Mouse (Mus musculus) forebrain, embryonic 11.5 days (tissue): Measurements from ENCODE around the gene Gm28047. TPM values are rescaled to one million over a fixed set of nuclear protein-coding genes. Genes with fewer than 3 reads are reported as not detected.
A peak's percentile ranks its signal among the peaks of the same experiment; 100 is the strongest.
"Not testable (repeated sequence)": the region's sequence is repeated elsewhere in the genome, so short reads cannot be mapped to it uniquely, and the experiment has no call there.

Source experiments
- ATAC-seq: fragments of 200-750 bp; cut with Nextera tagmentation; replicated peaks from 2 replicates; pipeline ENCODE4 v1.8.0; 2017; ENCODE audit warnings: moderate TSS enrichment; ENCODE audit not compliant: low FRiP score
- DNase-seq: peaks from one replicate; pipeline ENCODE4 v3.0.0-alpha.2; 2017; ENCODE audit warnings: low spot score
- H3K27ac ChIP-seq: fragments of 300-500 bp; sonication (generic); 2 replicates; pipeline ENCODE4 v1.5.1; 2014; ENCODE audit warnings: low read depth, low read length
- H3K27me3 ChIP-seq: fragments of 300-500 bp; sonication (generic); 2 replicates; pipeline ENCODE4 v1.6.1; 2014; ENCODE audit warnings: mild to moderate bottlenecking, low read length, mixed read lengths; ENCODE audit not compliant: control insufficient read depth, insufficient read depth
- H3K36me3 ChIP-seq: fragments of 300-500 bp; sonication (generic); 2 replicates; pipeline ENCODE4 v1.6.1; 2014; ENCODE audit warnings: mild to moderate bottlenecking, low read length, moderate library complexity, mixed read lengths; ENCODE audit not compliant: control insufficient read depth, insufficient read depth
- H3K4me1 ChIP-seq: fragments of 300-500 bp; sonication (generic); replicated peaks from 2 replicates; pipeline ENCODE4 v1.6.1; 2014; ENCODE audit warnings: low read length, mixed read lengths; ENCODE audit not compliant: control insufficient read depth, insufficient read depth
- H3K4me2 ChIP-seq: fragments of 300-500 bp; sonication (generic); 2 replicates; pipeline ENCODE4 v1.6.1; 2014; ENCODE audit warnings: low read depth, mild to moderate bottlenecking, low read length, moderate library complexity, mixed read lengths; ENCODE audit not compliant: severe bottlenecking
- H3K4me3 ChIP-seq: fragments of 300-500 bp; sonication (generic); 2 replicates; pipeline ENCODE4 v1.5.1; 2014; ENCODE audit warnings: low read depth, low read length
- H3K9ac ChIP-seq: fragments of 300-500 bp; sonication (generic); 2 replicates; pipeline ENCODE4 v1.6.1; 2014; ENCODE audit warnings: low read length
- H3K9me3 ChIP-seq: fragments of 300-500 bp; sonication (generic); 2 replicates; pipeline ENCODE4 v1.6.1; 2016; ENCODE audit warnings: low read length, mixed read lengths; ENCODE audit not compliant: control insufficient read depth
- WGBS: fragments of 180-500 bp; shearing (Covaris S2); extraction: QIAGEN DNeasy Blood & Tissue Kit; methylation state at CpG from one replicate; pipeline ENCODE4 v1.1.7; 2014; 5-methylcytosine and 5-hydroxymethylcytosine counted together
- polyA plus RNA-seq: library from polyadenylated mRNA; unstranded; fragments of >200 nt; fragmentation: Nextera tagmentation; extraction: Ambion mirVana; gene quantifications from 2 replicates; pipeline ENCODE4 v1.2.1, GENCODE M21; 2014

Gene Gm28047
- polyA plus RNA-seq, 1 experiment from 2014 or later: 0.37 TPM

DNA sequence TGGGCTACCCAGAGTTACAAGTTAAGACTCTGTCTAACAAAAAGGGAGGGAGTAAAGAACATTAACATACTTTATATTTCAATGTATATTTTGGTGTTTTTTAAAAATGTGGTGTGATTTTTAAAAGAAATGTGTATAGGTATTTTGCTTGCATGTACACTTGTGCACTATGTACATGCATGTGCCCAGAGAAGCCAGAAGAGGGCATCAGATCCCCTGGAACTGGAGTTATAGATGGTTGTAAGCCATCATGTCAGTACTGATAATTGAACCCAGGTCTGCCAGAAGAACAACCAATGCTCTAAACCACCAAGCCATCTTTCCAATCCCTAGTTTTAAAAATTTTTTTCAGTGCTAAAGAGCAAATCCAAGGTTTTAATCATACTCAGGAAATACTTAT lies 11.9 kb downstream of the Gm28047 start:
- Histone ChIP-seq H3K4me1 (no peaks in the 10 kb centered on the region), H3K4me3 (no peak overlapping the region)
- no peak for ATAC-seq

DNA sequence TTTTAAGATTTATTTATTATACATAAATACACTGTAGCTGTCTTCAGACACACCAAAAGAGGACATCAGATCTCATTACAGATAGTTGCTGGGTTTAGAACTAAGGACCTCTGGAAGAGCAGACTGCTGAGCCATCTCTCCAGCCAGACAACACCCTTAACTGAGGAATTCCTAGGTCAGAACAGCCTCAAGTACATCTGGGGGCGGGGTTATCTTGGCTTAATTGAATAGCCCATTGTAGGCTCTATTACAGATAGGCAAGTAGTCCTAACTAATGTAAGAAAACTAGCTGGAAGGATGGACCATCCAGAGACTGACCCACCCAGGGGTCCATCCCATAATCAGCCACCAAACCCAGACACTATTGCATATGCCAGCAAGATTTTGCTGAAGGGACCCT lies 16.3 kb downstream of the Gm28047 start:
- not testable (repeated sequence) for DNase-seq, H3K4me3 ChIP-seq, H3K36me3 ChIP-seq, H3K4me1 ChIP-seq, H3K9ac ChIP-seq, ATAC-seq, H3K27ac ChIP-seq, H3K9me3 ChIP-seq, H3K27me3 ChIP-seq, H3K4me2 ChIP-seq
- whole genome bisulfite sequencing: 88% methylated on average over 1 of the region's 1 CpGs

More for the DNA sequence above, 11.9 kb downstream of the Gm28047 start:
- H3K9ac ChIP-seq: no peak overlapping the region
- H3K27me3 ChIP-seq: no peaks in the 10 kb centered on the region
- H3K27ac ChIP-seq: no peak overlapping the region
- H3K36me3 ChIP-seq: no peaks in the 10 kb centered on the region
- no peaks in the 10 kb centered on the region for H3K9me3 ChIP-seq
- H3K4me2 ChIP-seq: no peak overlapping the region
- no peak for DNase-seq

DNA sequence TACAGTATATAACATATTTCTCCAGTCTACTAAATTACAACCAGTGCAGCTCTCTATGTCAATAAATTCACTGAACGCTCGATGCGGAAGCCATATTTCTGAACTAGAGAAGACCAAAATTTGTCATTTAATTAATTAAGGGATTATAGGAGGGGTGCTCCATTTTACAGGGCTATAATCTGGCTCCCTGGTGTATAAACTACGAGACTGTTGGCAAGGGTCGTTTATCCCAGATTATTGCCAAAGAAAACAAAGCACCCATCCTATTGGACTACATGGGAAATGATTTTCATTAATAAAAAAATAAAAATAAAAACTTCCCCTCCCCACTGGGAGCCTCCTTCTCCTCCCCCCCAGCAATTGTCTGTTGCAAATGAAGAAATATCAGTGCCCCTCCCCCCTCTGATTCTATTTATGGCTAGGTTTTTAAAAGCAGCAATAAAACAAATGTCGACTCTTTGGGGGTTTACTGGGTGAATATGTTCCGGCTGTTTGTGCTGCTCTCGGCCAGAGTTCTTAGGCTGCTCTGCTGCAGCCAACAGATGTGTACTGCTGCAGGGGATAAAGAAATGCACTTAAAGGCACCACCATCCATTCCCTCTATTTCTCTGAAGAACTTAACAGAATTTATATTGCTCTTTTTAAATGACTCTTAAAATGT lies 30.7 kb downstream of the Gm28047 start:
- Histone ChIP-seq H3K27ac (no peak overlapping the region), H3K9me3 (no peaks in the 10 kb centered on the region), H3K27me3 (no peaks in the 10 kb centered on the region), H3K4me3 (no peak overlapping the region), H3K4me1 (no peaks in the 10 kb centered on the region), H3K36me3 (no peaks in the 10 kb centered on the region), H3K9ac (no peak overlapping the region), H3K4me2 (no peak overlapping the region)
- DNase-seq: no peak
- no peak for ATAC-seq
- 71% methylated on average over 8 of the region's 8 CpGs for WGBS

DNA sequence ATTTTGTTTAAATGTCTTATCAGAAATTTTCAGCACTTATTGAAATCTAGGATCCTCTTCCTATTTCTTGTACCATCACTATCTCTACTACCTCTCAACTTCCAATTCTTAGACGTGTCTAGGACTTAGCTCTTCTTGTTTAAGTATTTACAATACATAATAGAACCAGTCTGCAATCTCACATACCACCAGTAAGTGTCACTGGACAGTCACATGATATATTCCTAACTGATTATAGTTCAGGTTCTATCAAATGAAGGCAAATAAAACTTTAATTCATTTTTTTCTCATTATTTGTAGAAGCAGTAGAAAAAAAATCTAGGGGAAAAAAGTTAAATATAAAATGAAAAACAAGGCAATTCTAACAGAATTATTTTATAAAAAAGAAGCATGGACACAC lies 32.2 kb downstream of the Gm28047 start:
- H3K4me2 ChIP-seq: no peak overlapping the region
- no peak overlapping the region for H3K9ac ChIP-seq
- no peaks in the 10 kb centered on the region for H3K27me3 ChIP-seq
- ATAC-seq: no peak
- 55% methylated on average over 1 of the region's 1 CpGs for WGBS
- no peaks in the 10 kb centered on the region for H3K4me1 ChIP-seq
- no peak overlapping the region for H3K27ac ChIP-seq
- no peaks in the 10 kb centered on the region for H3K36me3 ChIP-seq
- no peak overlapping the region for H3K4me3 ChIP-seq
- H3K9me3 ChIP-seq: no peaks in the 10 kb centered on the region
- DNase-seq: no peak

DNA sequence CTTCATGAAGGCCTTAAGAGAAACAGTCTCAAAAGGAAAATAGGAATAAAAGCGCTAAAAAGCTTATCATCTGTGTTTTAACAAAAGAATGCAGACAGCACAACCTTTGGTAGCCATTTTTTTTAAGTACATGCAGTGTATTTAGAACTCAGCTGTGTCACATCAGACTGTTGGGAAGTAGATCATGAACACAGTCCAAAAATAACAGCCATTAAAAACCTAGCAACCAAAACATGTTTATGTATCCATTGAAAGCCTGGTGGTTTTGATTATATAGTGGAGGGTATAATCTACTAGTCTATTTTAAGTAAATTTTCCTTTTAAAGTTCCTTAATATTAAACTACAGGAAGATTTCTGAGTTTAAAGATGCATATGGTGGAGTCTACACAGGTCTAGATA lies 34.3 kb downstream of the Gm28047 start:
- H3K27me3 ChIP-seq: no peaks in the 10 kb centered on the region
- H3K27ac ChIP-seq: no peak overlapping the region
- H3K4me3 ChIP-seq: no peak overlapping the region
- H3K4me1 ChIP-seq: no peaks in the 10 kb centered on the region
- ATAC-seq (no peak), DNase-seq (no peak)
- H3K4me2 ChIP-seq: no peak overlapping the region
- 93% methylated on average over 1 of the region's 1 CpGs for WGBS
- no peak overlapping the region for H3K9ac ChIP-seq
- no peaks in the 10 kb centered on the region for H3K36me3 ChIP-seq
- no peaks in the 10 kb centered on the region for H3K9me3 ChIP-seq

DNA sequence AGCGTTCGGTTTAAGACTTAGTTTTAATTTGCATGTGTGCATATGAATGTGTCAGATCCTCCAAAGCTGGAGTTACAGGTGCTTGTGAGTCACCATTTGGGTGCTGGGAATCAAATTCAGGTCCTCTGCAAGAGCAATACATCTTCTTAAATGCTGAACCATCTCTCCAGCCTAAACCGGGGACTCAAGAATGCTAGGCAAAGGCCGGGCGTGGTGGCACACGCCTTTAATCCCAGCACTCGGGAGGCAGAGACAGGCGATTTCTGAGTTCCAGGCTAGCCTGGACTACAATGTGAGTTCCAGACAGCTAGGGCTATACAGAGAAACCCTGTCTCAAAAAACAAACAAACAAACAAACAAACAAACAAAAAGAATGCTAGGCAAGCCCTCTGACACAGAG lies 35.0 kb downstream of the Gm28047 start:
- no peaks in the 10 kb centered on the region for H3K36me3 ChIP-seq
- H3K4me2 ChIP-seq: no peak overlapping the region
- ATAC-seq: no peak
- no peak for DNase-seq
- H3K9me3 ChIP-seq: no peaks in the 10 kb centered on the region
- no peak overlapping the region for H3K4me3 ChIP-seq
- WGBS: 94% methylated on average over 8 of the region's 8 CpGs
- no peak overlapping the region for H3K27ac ChIP-seq
- H3K9ac ChIP-seq: no peak overlapping the region
- no peaks in the 10 kb centered on the region for H3K27me3 ChIP-seq
- H3K4me1 ChIP-seq: no peaks in the 10 kb centered on the region

DNA sequence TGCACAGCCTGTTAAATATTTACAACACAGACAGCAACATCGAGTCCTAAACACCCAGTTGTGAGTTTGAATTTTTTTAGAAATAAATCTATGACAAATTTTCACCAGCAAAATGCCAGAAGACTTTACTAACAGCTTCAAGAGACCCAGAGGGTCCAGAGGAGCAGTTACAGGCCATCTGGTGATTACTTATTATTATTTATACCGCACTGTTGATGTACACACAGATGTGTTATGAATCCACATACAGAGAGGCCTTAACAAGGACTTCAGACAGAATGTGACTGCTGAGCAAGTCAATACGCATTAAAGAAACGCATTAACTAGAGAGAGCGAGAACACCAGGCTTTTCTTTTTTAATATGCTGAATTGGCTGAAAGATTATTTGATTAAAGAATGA lies 39.4 kb downstream of the Gm28047 start:
- DNase-seq (no peak), ATAC-seq (no peak)
- Histone ChIP-seq H3K4me2 (no peak overlapping the region), H3K27ac (no peak overlapping the region), H3K9ac (no peak overlapping the region; the same call in 1 of the 2 replicates), H3K36me3 (no peaks in the 10 kb centered on the region), H3K4me1 (no peaks in the 10 kb centered on the region), H3K9me3 (no peaks in the 10 kb centered on the region), H3K27me3 (no peaks in the 10 kb centered on the region), H3K4me3 (no peak overlapping the region)
- WGBS: 80% methylated on average over 5 of the region's 5 CpGs

DNA sequence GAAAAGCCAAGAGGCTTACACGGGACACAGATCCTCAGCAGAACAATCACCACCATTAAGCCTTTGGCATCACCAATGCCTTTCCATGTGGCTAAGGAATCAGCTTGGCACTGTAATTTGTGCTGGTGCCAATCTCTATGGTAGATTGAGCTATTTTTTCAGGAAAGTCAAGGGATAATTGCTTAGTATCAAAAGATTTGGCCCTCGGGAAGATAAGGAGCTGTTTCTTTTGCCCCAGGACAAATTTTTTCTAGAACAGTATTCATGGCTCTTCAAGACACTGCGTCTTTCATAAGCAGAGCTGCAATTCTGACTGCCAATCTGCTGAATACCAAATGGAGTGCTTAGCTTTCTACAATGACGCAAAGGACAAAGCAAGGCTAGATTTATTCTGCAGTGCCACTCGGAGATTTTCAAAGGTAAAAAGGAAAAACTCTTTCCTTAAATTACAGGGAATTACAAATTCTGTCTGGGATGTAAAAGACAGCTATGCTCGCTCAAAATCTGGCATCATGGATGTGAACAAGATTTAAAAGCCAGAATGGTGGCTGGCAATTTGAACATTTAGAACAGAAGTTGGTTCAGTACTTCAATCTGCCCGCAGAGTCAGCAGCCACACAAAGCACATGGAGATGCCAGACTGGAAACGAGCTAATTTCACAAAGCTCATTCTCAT lies 41.0 kb downstream of the Gm28047 start:
- Histone ChIP-seq H3K9ac (no peak overlapping the region), H3K36me3 (no peaks in the 10 kb centered on the region), H3K4me3 (no peak overlapping the region), H3K4me2 (no peak overlapping the region), H3K27me3 (no peaks in the 10 kb centered on the region), H3K4me1 (no peaks in the 10 kb centered on the region), H3K27ac (peak overlapping the region; percentile 50), H3K9me3 (no peaks in the 10 kb centered on the region)
- no peak for DNase-seq
- ATAC-seq: no peak
- 36% methylated on average over 8 of the region's 8 CpGs for WGBS

DNA sequence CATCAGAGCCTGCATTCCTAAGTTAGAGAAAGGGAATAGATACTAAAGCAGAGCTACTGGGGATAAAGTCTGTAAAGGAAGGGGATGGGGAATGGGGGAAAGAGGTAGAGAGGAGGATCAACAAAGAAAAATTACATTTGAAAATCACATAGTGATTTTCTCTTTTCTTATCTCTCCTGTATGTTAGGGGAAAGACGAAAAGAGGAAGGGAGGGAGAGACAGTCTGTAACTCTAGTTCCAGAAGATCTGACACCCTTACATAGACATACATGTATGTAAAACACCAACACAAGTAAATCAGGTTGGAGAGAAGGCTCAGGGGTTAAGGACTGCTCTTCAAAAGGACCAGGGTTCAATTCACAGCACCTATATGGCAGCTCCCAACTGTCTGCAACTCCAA lies 43.7 kb downstream of the Gm28047 start:
- Histone ChIP-seq H3K9ac (no peak overlapping the region), H3K36me3 (no peaks in the 10 kb centered on the region), H3K4me3 (no peak overlapping the region), H3K27ac (no peak overlapping the region), H3K4me2 (no peak overlapping the region), H3K4me1 (no peaks in the 10 kb centered on the region), H3K9me3 (no peaks in the 10 kb centered on the region), H3K27me3 (no peaks in the 10 kb centered on the region)
- DNase-seq (no peak), ATAC-seq (no peak)
- WGBS: 88% methylated on average over 1 of the region's 1 CpGs
